Mouse (Mus musculus): Measurements from ENCODE around the gene Fam163b.

- TF ChIP-seq CTCF (IDR thresholded peaks at IDR 0.05) = no peak
- no peak for TF ChIP-seq POLR2A (IDR thresholded peaks at IDR 0.05; ENCODE audit: insufficient read depth, low read depth, low read length)
These were observed 71.2 kb downstream of the Fam163b start for GRCm38 (mm10) chr2:27071137-27071536.

Measured in heart, adult 2 months (tissue).